Mouse (Mus musculus) liver, adult (tissue): ENCODE measurements around the gene Lipo4.

Experiments used
- GATA4 ChIP-seq: IDR thresholded peaks from 2 replicates; pipeline ENCODE4 v1.6.1; 2014; ENCODE audit warnings: mild to moderate bottlenecking, low read length; ENCODE audit not compliant: insufficient replicate concordance

The Lipo4 gene

GRCm38 (mm10) chr19:33517680-33518079 is at the start of gene Lipo4:
TSS of gene Lipo4 (minus strand) at chr19:33517780.
- no peak for TF ChIP-seq GATA4

GRCm38 (mm10) chr19:33453725-33454124 is 63.9 kb downstream of the Lipo4 start:
- no peak for TF ChIP-seq GATA4
